Comparison of ENCODE assay signal across 8 mouse cellular contexts in the genomic region with DNA sequence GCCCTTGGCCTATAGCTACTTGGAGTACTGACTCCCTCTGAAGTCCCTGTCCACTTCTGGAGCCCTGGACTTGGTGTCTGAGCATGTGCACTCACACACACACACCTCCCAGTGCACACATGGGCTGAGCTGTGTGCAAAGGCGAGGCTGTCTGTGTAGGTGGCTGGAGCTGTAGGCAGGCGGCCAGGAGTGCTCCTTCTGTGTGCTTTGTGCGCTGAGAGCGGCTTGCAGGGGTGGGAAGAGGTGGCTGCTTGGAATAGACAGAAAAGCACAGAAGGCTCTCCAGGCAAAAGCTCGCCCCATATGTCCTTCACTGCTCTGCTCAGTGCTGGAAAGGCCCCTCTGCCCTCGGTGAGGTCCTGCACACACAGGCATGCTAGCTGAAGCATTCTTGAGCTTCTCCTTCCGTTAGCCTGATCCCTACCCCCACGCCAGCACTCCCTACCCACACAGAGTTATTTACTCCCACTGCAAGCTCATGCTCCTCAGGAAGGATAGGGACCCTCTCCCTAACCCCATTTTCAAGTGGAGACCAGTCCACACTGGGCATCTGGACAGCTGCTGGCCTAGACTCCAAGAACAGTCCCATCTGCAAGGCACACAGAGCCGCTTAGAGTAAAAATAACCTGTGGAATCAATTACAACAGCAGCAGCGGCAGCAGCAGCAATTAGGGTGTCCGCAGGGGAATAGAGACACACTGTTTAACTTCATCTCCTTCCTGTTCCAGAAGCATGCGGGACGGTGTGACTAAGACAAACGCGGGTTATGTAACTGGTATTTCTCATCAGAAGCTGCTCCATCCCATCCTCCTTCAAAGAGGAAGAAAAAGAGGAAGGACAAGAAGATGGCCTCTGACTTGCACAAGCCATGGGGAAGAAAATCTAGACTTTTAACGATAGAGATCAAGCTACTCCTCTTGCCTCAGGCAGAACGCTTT. TPM values are rescaled to one million over a fixed set of nuclear protein-coding genes. Genes with fewer than 3 reads are reported as not detected.
DNase-seq lines count a peak whose midpoint lies in the region; ATAC-seq and TF ChIP-seq lines count a peak whose summit lies in the region.

No protein-coding gene starts in this region.

- TF ChIP-seq POLR2A in cortical plate, adult 2 months (IDR thresholded peaks at IDR 0.05; ENCODE audit: extremely low read depth, insufficient read depth, low read length): no peak

- H3K9ac ChIP-seq in heart, embryonic 12.5 days: peak overlapping the region; percentile 37; the same call in 1 of the 2 replicates
- H3K9ac ChIP-seq in lung, embryonic 16.5 days (ENCODE audit: low read length): 0 out of 2 replicates have a peak overlapping the region, but pooled peaks have one; percentile 18
- H3K9ac ChIP-seq in stomach, embryonic 16.5 days (ENCODE audit: low read length): peak overlapping the region; percentile 50

- peak overlapping the region; percentile 32 for H3K4me2 ChIP-seq in heart, embryonic 12.5 days
- H3K4me2 ChIP-seq in lung, embryonic 16.5 days (ENCODE audit: low read depth, low read length): no peak overlapping the region
- H3K4me2 ChIP-seq in stomach, embryonic 16.5 days (ENCODE audit: low read depth, low read length): peak overlapping the region; percentile 27; the same call in 1 of the 2 replicates

- H3K4me1 ChIP-seq in cortical plate, adult 2 months (ENCODE audit: control insufficient read depth, insufficient read depth, low read length): peaks cover 10% of the 10 kb centered on the region
- peaks cover 39% of the 10 kb centered on the region for H3K4me1 ChIP-seq in heart, embryonic 12.5 days (replicated peaks)
- peaks cover 19% of the 10 kb centered on the region for H3K4me1 ChIP-seq in lung, embryonic 16.5 days (replicated peaks; ENCODE audit: control insufficient read depth, insufficient read depth, low read length)
- peaks cover 26% of the 10 kb centered on the region for H3K4me1 ChIP-seq in stomach, embryonic 16.5 days (ENCODE audit: control insufficient read depth, insufficient read depth, low read length)

- 0 out of 2 replicates have a peak, but pooled peaks have one; percentile 13 for ATAC-seq in heart, embryonic 12.5 days (ENCODE audit: insufficient number of reproducible peaks, low FRiP score)
- ATAC-seq in lung, embryonic 16.5 days (ENCODE audit: low read depth): peak; percentile 82
- peak; percentile 72 for ATAC-seq in stomach, embryonic 16.5 days (ENCODE audit: insufficient read depth, low FRiP score)

- no peak overlapping the region for H3K4me3 ChIP-seq in cortical plate, adult 2 months (ENCODE audit: insufficient read depth, low read length)
- H3K4me3 ChIP-seq in heart, embryonic 12.5 days: no peak overlapping the region
- H3K4me3 ChIP-seq in lung, embryonic 16.5 days (ENCODE audit: low read length): no peak overlapping the region
- H3K4me3 ChIP-seq in stomach, embryonic 16.5 days (replicated peaks; ENCODE audit: low read length): no peak overlapping the region

- H3K9me3 ChIP-seq in heart, embryonic 12.5 days (replicated peaks): no peaks in the 10 kb centered on the region
- no peaks in the 10 kb centered on the region for H3K9me3 ChIP-seq in lung, embryonic 16.5 days (ENCODE audit: control insufficient read depth, low read length)
- H3K9me3 ChIP-seq in stomach, embryonic 16.5 days (replicated peaks; ENCODE audit: control insufficient read depth, low read length): no peaks in the 10 kb centered on the region

- TF ChIP-seq CTCF in cortical plate, adult 2 months (IDR thresholded peaks at IDR 0.05; ENCODE audit: extremely low read depth, insufficient read depth, low read length): no peak

- DNase-seq in cerebellum, postnatal 25 days: peak; percentile 15 to 54
- no peak for DNase-seq in cerebellum, adult 8-10 months
- peak; percentile 66 to 68 for DNase-seq in layer of hippocampus, postnatal 25 days (ENCODE audit: extremely low spot score in 1 of 2, low spot score in 1 of 2)
- DNase-seq in urinary bladder, postnatal 25 days (ENCODE audit: low spot score): no peak

- WGBS in heart, embryonic 12.5 days: 29% methylated on average over 17 of the region's 17 CpGs
- 17% methylated on average over 17 of the region's 17 CpGs for WGBS in lung, embryonic 16.5 days
- 15% methylated on average over 17 of the region's 17 CpGs for WGBS in stomach, embryonic 16.5 days

- H3K27me3 ChIP-seq in heart, embryonic 12.5 days (replicated peaks): no peaks in the 10 kb centered on the region
- no peaks in the 10 kb centered on the region for H3K27me3 ChIP-seq in lung, embryonic 16.5 days (ENCODE audit: control insufficient read depth, insufficient read depth, low read depth, low read length)
- no peaks in the 10 kb centered on the region for H3K27me3 ChIP-seq in stomach, embryonic 16.5 days (ENCODE audit: control insufficient read depth, insufficient read depth, low read length)

- H3K36me3 ChIP-seq in heart, embryonic 12.5 days: no peaks in the 10 kb centered on the region
- H3K36me3 ChIP-seq in lung, embryonic 16.5 days (ENCODE audit: control insufficient read depth, insufficient read depth, low read length): no peaks in the 10 kb centered on the region
- H3K36me3 ChIP-seq in stomach, embryonic 16.5 days (ENCODE audit: control insufficient read depth, insufficient read depth, low read length): no peaks in the 10 kb centered on the region

- H3K27ac ChIP-seq in cortical plate, adult 2 months (ENCODE audit: insufficient read depth, low read length): peak overlapping the region; percentile 51
- H3K27ac ChIP-seq in heart, embryonic 12.5 days (ENCODE audit: poor library complexity, severe bottlenecking): peak overlapping the region; percentile 75
- H3K27ac ChIP-seq in lung, embryonic 16.5 days (ENCODE audit: low read length): peak overlapping the region; percentile 44
- peak overlapping the region; percentile 52 for H3K27ac ChIP-seq in stomach, embryonic 16.5 days (ENCODE audit: low read length)

RNA-seq across cellular contexts. Expression of gene Smad3, which starts 22.4 kb away (rescaled TPM):
- 40.3 and 46.8 TPM in 2 replicates for polyA plus RNA-seq in cortical plate, adult 2 months (2012; rRNA removed)
- 17.0 and 18.9 TPM in 2 replicates for polyA plus RNA-seq in heart, embryonic 12.5 days (2016; fragmentation: Nextera tagmentation; extraction: Ambion mirVana)
- total RNA-seq in layer of hippocampus, postnatal 25 days (2021): 10 to 100 TPM; 38.0 to 44.6 TPM
- 18.0 and 19.5 TPM in 2 replicates for polyA plus RNA-seq in lung, embryonic 16.5 days (2015; fragmentation: Nextera tagmentation; extraction: Ambion mirVana)
- polyA plus RNA-seq in stomach, embryonic 16.5 days (2015; fragmentation: Nextera tagmentation; extraction: Ambion mirVana): 14.6 and 15.1 TPM in 2 replicates

Comparison
In these comparisons a context has a peak if more than half of its experiments do, and no peak if none do; other contexts are left out.
1. DNase-seq: peak in cerebellum, postnatal 25 days (2 of 2) and layer of hippocampus, postnatal 25 days (2 of 2); none in cerebellum, adult 8-10 months (single experiment) and urinary bladder, postnatal 25 days (single experiment).
2. ATAC-seq: peak in every context shown above with its lines; median percentile 82 in lung, embryonic 16.5 days; 72 in stomach, embryonic 16.5 days; 13 in heart, embryonic 12.5 days.
3. Peak in every context shown above with its lines, with median percentiles within 50 percentile points of each other: H3K27ac ChIP-seq and H3K9ac ChIP-seq.